Mouse (Mus musculus) neural tube, embryonic 12.5 days (tissue): ENCODE data around the gene Mrpl51. TPM values are rescaled to one million over a fixed set of nuclear protein-coding genes. Genes with fewer than 3 reads are reported as not detected.

Experiments used
- ATAC-seq: fragments of 200-750 bp; cut with Nextera tagmentation; 2 replicates; pipeline ENCODE4 v1.8.0; 2017; ENCODE audit warnings: low read depth, mild to moderate bottlenecking, moderate TSS enrichment, moderate library complexity; ENCODE audit not compliant: low FRiP score
- H3K27ac ChIP-seq: fragments of 300-500 bp; sonication (generic); 2 replicates; pipeline ENCODE4 v1.5.1; 2016
- H3K27me3 ChIP-seq: fragments of 300-500 bp; sonication (generic); replicated peaks from 2 replicates; pipeline ENCODE4 v1.6.1; 2016; ENCODE audit warnings: mild to moderate bottlenecking
- H3K36me3 ChIP-seq: fragments of 300-500 bp; sonication (generic); 2 replicates; pipeline ENCODE4 v1.6.1; 2016; ENCODE audit warnings: mild to moderate bottlenecking
- H3K4me1 ChIP-seq: fragments of 300-500 bp; sonication (generic); 2 replicates; pipeline ENCODE4 v1.6.1; 2016
- H3K4me2 ChIP-seq: fragments of 300-500 bp; sonication (generic); replicated peaks from 2 replicates; pipeline ENCODE4 v1.6.1; 2016; ENCODE audit warnings: mild to moderate bottlenecking
- H3K4me3 ChIP-seq: fragments of 300-500 bp; sonication (generic); 2 replicates; pipeline ENCODE4 v1.5.1; 2016
- H3K9ac ChIP-seq: fragments of 300-500 bp; sonication (generic); 2 replicates; pipeline ENCODE4 v1.6.1; 2016; ENCODE audit warnings: mild to moderate bottlenecking
- H3K9me3 ChIP-seq: fragments of 300-500 bp; sonication (generic); 2 replicates; pipeline ENCODE4 v1.6.1; 2016; ENCODE audit warnings: mild to moderate bottlenecking
- WGBS: fragments of 180-500 bp; shearing (Covaris S2); methylation state at CpG from one replicate; pipeline ENCODE4 v1.1.7; 2016; 5-methylcytosine and 5-hydroxymethylcytosine counted together
- polyA plus RNA-seq: library from polyadenylated mRNA; unstranded; fragments of >200 nt; fragmentation: Nextera tagmentation; extraction: Ambion mirVana; gene quantifications from 2 replicates; pipeline ENCODE4 v1.2.1, GENCODE M21; 2016

Gene Mrpl51
- polyA plus RNA-seq, 1 experiment from 2014 or later: 169 TPM

- no peak for ATAC-seq
- Histone ChIP-seq H3K36me3 (peaks cover 99% of the 10 kb centered on the region), H3K4me3 (no peak overlapping the region), H3K27me3 (no peaks in the 10 kb centered on the region), H3K4me1 (no peaks in the 10 kb centered on the region), H3K27ac (no peak overlapping the region), H3K4me2 (no peak overlapping the region), H3K9ac (no peak overlapping the region), H3K9me3 (no peaks in the 10 kb centered on the region)
- WGBS: 94% methylated on average over 5 of the region's 5 CpGs
Measured at GRCm38 (mm10) chr6:125175469-125175868, 16.1 kb upstream of the Mrpl51 start.

- Histone ChIP-seq H3K4me3 (no peak overlapping the region), H3K27ac (no peak overlapping the region), H3K4me1 (no peaks in the 10 kb centered on the region), H3K27me3 (no peaks in the 10 kb centered on the region), H3K36me3 (peaks cover 99% of the 10 kb centered on the region), H3K4me2 (no peak overlapping the region), H3K9me3 (no peaks in the 10 kb centered on the region), H3K9ac (no peak overlapping the region)
- ATAC-seq: no peak
- WGBS: 95% methylated on average over 7 of the region's 7 CpGs
Measured at GRCm38 (mm10) chr6:125179601-125180000, 12.0 kb upstream of the Mrpl51 start.

GRCm38 (mm10) chr6:125182133-125182532, 9.5 kb upstream of the Mrpl51 start:
- Histone ChIP-seq H3K4me2 (no peak overlapping the region), H3K4me1 (no peaks in the 10 kb centered on the region), H3K9me3 (no peaks in the 10 kb centered on the region), H3K4me3 (no peak overlapping the region), H3K9ac (no peak overlapping the region), H3K36me3 (peaks cover 99% of the 10 kb centered on the region), H3K27ac (no peak overlapping the region), H3K27me3 (no peaks in the 10 kb centered on the region)
- ATAC-seq: no peak
- WGBS: 88% methylated on average over 5 of the region's 5 CpGs

GRCm38 (mm10) chr6:125186203-125186602, 5.4 kb upstream of the Mrpl51 start:
- Histone ChIP-seq H3K4me1 (peaks cover 2% of the 10 kb centered on the region; the same call in 1 of the 2 replicates), H3K36me3 (peaks cover 82% of the 10 kb centered on the region), H3K9me3 (no peaks in the 10 kb centered on the region), H3K9ac (no peak overlapping the region), H3K27me3 (no peaks in the 10 kb centered on the region), H3K4me3 (no peak overlapping the region), H3K4me2 (no peak overlapping the region), H3K27ac (no peak overlapping the region)
- no peak for ATAC-seq
- 96% methylated on average over 10 of the region's 10 CpGs for WGBS

GRCm38 (mm10) chr6:125190816-125191215, 785 bp upstream of the Mrpl51 start:
- no peak for ATAC-seq
- Histone ChIP-seq H3K27me3 (no peaks in the 10 kb centered on the region), H3K9me3 (no peaks in the 10 kb centered on the region), H3K27ac (no peak overlapping the region), H3K4me3 (peak overlapping the region; percentile 67), H3K4me1 (peaks cover 10% of the 10 kb centered on the region), H3K9ac (peak overlapping the region; percentile 53), H3K36me3 (peaks cover 50% of the 10 kb centered on the region), H3K4me2 (peak overlapping the region; percentile 86)

GRCm38 (mm10) chr6:125192016-125192714, 564 bp downstream of the Mrpl51 start:
- no peaks in the 10 kb centered on the region for H3K27me3 ChIP-seq
- H3K27ac ChIP-seq: peak overlapping the region; percentile 98
- H3K9ac ChIP-seq: peak overlapping the region; percentile 70
- peak overlapping the region; percentile 86 for H3K4me2 ChIP-seq
- H3K4me3 ChIP-seq: peak overlapping the region; percentile 67
- H3K9me3 ChIP-seq: no peaks in the 10 kb centered on the region
- H3K36me3 ChIP-seq: peaks cover 37% of the 10 kb centered on the region
- ATAC-seq: peak; percentile 96
- peaks cover 10% of the 10 kb centered on the region for H3K4me1 ChIP-seq
- WGBS: under 1% methylated on average over 34 of the region's 34 CpGs

GRCm38 (mm10) chr6:125192841-125193240, 1.2 kb downstream of the Mrpl51 start:
- Histone ChIP-seq H3K4me2 (peak overlapping the region; percentile 86), H3K27ac (no peak overlapping the region), H3K36me3 (peaks cover 30% of the 10 kb centered on the region), H3K9me3 (no peaks in the 10 kb centered on the region), H3K4me1 (peaks cover 10% of the 10 kb centered on the region), H3K4me3 (peak overlapping the region; percentile 67), H3K27me3 (no peaks in the 10 kb centered on the region), H3K9ac (peak overlapping the region; percentile 70)
- WGBS: 48% methylated on average over 5 of the region's 5 CpGs
- ATAC-seq: no peak

- Histone ChIP-seq H3K27me3 (no peaks in the 10 kb centered on the region), H3K9ac (no peak overlapping the region), H3K4me3 (no peak overlapping the region), H3K4me2 (no peak overlapping the region; the same call in 1 of the 2 replicates), H3K9me3 (no peaks in the 10 kb centered on the region), H3K4me1 (peaks cover 10% of the 10 kb centered on the region), H3K36me3 (peaks cover 26% of the 10 kb centered on the region), H3K27ac (no peak overlapping the region)
- ATAC-seq: no peak
- 82% methylated on average over 7 of the region's 7 CpGs for WGBS
Measured at GRCm38 (mm10) chr6:125193390-125193789, 1.8 kb downstream of the Mrpl51 start.

- H3K36me3 ChIP-seq: peaks cover 14% of the 10 kb centered on the region
- ATAC-seq: no peak
- no peak overlapping the region for H3K27ac ChIP-seq
- no peaks in the 10 kb centered on the region for H3K27me3 ChIP-seq
- peaks cover 8% of the 10 kb centered on the region for H3K4me1 ChIP-seq
- H3K4me2 ChIP-seq: no peak overlapping the region
- H3K9me3 ChIP-seq: no peaks in the 10 kb centered on the region
- no peak overlapping the region for H3K4me3 ChIP-seq
- H3K9ac ChIP-seq: no peak overlapping the region
- 24% methylated on average over 1 of the region's 1 CpGs for WGBS
Measured at GRCm38 (mm10) chr6:125195541-125196075, 4.0 kb downstream of the Mrpl51 start.

- ATAC-seq: no peak
- Histone ChIP-seq H3K4me1 (peaks cover 8% of the 10 kb centered on the region), H3K27me3 (no peaks in the 10 kb centered on the region), H3K4me3 (no peak overlapping the region), H3K36me3 (peaks cover 14% of the 10 kb centered on the region), H3K9ac (no peak overlapping the region), H3K9me3 (no peaks in the 10 kb centered on the region), H3K4me2 (no peak overlapping the region), H3K27ac (no peak overlapping the region)
- WGBS: 49% methylated on average over 3 of the region's 3 CpGs
Measured at GRCm38 (mm10) chr6:125196301-125196700, 4.7 kb downstream of the Mrpl51 start.

- no peak overlapping the region for H3K9ac ChIP-seq
- no peak overlapping the region for H3K4me3 ChIP-seq
- peaks cover 14% of the 10 kb centered on the region for H3K36me3 ChIP-seq
- no peak for ATAC-seq
- H3K4me1 ChIP-seq: peaks cover 8% of the 10 kb centered on the region
- no peaks in the 10 kb centered on the region for H3K9me3 ChIP-seq
- H3K4me2 ChIP-seq: no peak overlapping the region
- 92% methylated on average over 5 of the region's 5 CpGs for whole genome bisulfite sequencing
- no peaks in the 10 kb centered on the region for H3K27me3 ChIP-seq
- no peak overlapping the region for H3K27ac ChIP-seq
Measured at GRCm38 (mm10) chr6:125197166-125197565, 5.6 kb downstream of the Mrpl51 start.

- no peak overlapping the region for H3K4me3 ChIP-seq
- no peak overlapping the region for H3K27ac ChIP-seq
- H3K4me2 ChIP-seq: no peak overlapping the region
- 86% methylated on average over 1 of the region's 1 CpGs for WGBS
- H3K4me1 ChIP-seq: no peaks in the 10 kb centered on the region
- no peaks in the 10 kb centered on the region for H3K9me3 ChIP-seq
- H3K36me3 ChIP-seq: no peaks in the 10 kb centered on the region
- no peak for ATAC-seq
- peaks cover 11% of the 10 kb centered on the region; the same call in 1 of the 2 replicates for H3K27me3 ChIP-seq
- no peak overlapping the region for H3K9ac ChIP-seq
Measured at GRCm38 (mm10) chr6:125210436-125210835, 18.8 kb downstream of the Mrpl51 start.

GRCm38 (mm10) chr6:125212621-125213020, 21.0 kb downstream of the Mrpl51 start:
- WGBS: 54% methylated on average over 2 of the region's 2 CpGs
- no peak overlapping the region for H3K27ac ChIP-seq
- H3K4me1 ChIP-seq: peaks cover 3% of the 10 kb centered on the region; the same call in 1 of the 2 replicates
- H3K4me3 ChIP-seq: no peak overlapping the region
- no peak overlapping the region for H3K9ac ChIP-seq
- peaks cover 11% of the 10 kb centered on the region; the same call in 1 of the 2 replicates for H3K27me3 ChIP-seq
- H3K9me3 ChIP-seq: no peaks in the 10 kb centered on the region
- no peak for ATAC-seq
- H3K4me2 ChIP-seq: no peak overlapping the region
- H3K36me3 ChIP-seq: no peaks in the 10 kb centered on the region
